Mouse (Mus musculus) forebrain, embryonic 15.5 days (tissue): ENCODE results near the gene Aldh3a2. TPM values are rescaled to one million over a fixed set of nuclear protein-coding genes. Genes with fewer than 3 reads are reported as not detected.
A peak's percentile ranks its signal among the peaks of the same experiment; 100 is the strongest.

ENCODE experiments used
- ATAC-seq: fragments of 200-750 bp; cut with Nextera tagmentation; replicated peaks from 2 replicates; pipeline ENCODE4 v1.8.0; 2017; ENCODE audit warnings: mild to moderate bottlenecking, moderate TSS enrichment, moderate library complexity
- H3K27ac ChIP-seq: fragments of 300-500 bp; sonication (generic); replicated peaks from 2 replicates; pipeline ENCODE4 v1.5.1; 2015; ENCODE audit warnings: mild to moderate bottlenecking, inconsistent platforms
- H3K27me3 ChIP-seq: fragments of 300-500 bp; sonication (generic); 2 replicates; pipeline ENCODE4 v1.6.1; 2015; ENCODE audit warnings: inconsistent platforms
- H3K36me3 ChIP-seq: fragments of 300-500 bp; sonication (generic); 2 replicates; pipeline ENCODE4 v1.6.1; 2015; ENCODE audit warnings: mild to moderate bottlenecking, inconsistent platforms
- H3K4me1 ChIP-seq: fragments of 300-500 bp; sonication (generic); 2 replicates; pipeline ENCODE4 v1.6.1; 2015; ENCODE audit warnings: inconsistent platforms
- H3K4me2 ChIP-seq: fragments of 300-500 bp; sonication (generic); replicated peaks from 2 replicates; pipeline ENCODE4 v1.6.1; 2015; ENCODE audit warnings: mild to moderate bottlenecking, inconsistent platforms
- H3K4me3 ChIP-seq: fragments of 300-500 bp; sonication (generic); 2 replicates; pipeline ENCODE4 v1.5.1; 2015; ENCODE audit warnings: mild to moderate bottlenecking, inconsistent platforms
- H3K9ac ChIP-seq: fragments of 300-500 bp; sonication (generic); replicated peaks from 2 replicates; pipeline ENCODE4 v1.6.1; 2015; ENCODE audit warnings: mild to moderate bottlenecking, inconsistent platforms
- H3K9me3 ChIP-seq: fragments of 300-500 bp; sonication (generic); 2 replicates; pipeline ENCODE4 v1.6.1; 2016; ENCODE audit warnings: inconsistent platforms
- WGBS: fragments of 180-500 bp; shearing (Covaris S2); methylation state at CpG from one replicate; pipeline ENCODE4 v1.1.7; 2015; ENCODE audit warnings: mixed read lengths; 5-methylcytosine and 5-hydroxymethylcytosine counted together
- polyA plus RNA-seq: library from polyadenylated mRNA; unstranded; fragments of >200 nt; fragmentation: Nextera tagmentation; extraction: Ambion mirVana; gene quantifications from 2 replicates; pipeline ENCODE4 v1.2.1, GENCODE M21; 2015

The Aldh3a2 gene
- polyA plus RNA-seq, 1 experiment from 2014 or later = 28.0 TPM

DNA sequence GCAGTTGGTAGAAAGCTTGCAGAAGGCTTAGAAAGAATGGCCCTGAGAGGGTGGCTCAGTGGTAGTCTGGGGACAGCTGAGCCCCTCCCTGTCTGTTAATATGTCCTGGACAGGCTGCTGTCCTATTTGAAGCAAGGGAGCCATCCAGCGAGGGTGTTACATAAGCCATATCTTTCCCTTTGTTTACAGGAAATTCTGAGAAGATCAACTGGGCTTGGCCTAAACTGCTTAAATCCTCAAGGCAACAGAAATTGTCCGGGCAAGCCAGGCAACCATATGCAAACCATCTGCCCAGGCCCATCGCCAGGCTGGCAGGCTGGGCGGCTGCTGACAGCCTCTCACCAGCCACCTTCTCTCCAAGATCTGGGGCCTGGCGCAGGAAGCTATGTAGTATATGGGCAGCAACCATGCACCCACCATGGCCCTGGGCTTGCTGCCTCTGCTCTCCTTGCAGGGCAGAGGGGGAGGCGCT, 41.3 kb downstream of the Aldh3a2 start:
- peak; percentile 73 for ATAC-seq
- WGBS = 62% methylated on average over 6 of the region's 6 CpGs
- peak overlapping the region; percentile 78 for H3K27ac ChIP-seq
- no peaks in the 10 kb centered on the region for H3K27me3 ChIP-seq
- peaks cover 6% of the 10 kb centered on the region for H3K4me1 ChIP-seq
- no peaks in the 10 kb centered on the region for H3K9me3 ChIP-seq
- H3K4me2 ChIP-seq = no peak overlapping the region
- H3K4me3 ChIP-seq = no peak overlapping the region
- H3K9ac ChIP-seq = no peak overlapping the region
- no peaks in the 10 kb centered on the region for H3K36me3 ChIP-seq

DNA sequence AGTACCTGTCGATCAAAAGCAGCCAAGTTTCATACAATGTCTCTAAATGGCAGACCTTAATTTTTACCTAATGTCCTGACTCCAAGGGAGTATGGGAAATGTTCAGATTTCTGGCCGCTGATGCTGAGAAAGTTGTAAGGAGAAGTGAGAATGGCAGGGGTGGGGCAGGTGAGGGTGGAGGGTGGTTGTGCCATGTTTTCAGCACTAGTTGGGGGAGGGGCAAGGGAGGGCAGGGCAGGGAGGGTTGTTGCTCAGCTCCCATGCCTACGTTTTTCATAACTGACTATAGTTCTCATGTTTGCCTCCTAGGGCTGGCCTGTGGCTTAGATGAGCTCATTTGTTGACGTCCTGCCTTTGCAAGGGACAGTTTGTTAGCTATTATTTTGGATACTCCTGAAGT, 41.8 kb downstream of the Aldh3a2 start:
- H3K4me1 ChIP-seq = peaks cover 6% of the 10 kb centered on the region
- WGBS = 75% methylated on average over 4 of the region's 4 CpGs
- no peak overlapping the region for H3K4me3 ChIP-seq
- peak overlapping the region; percentile 78 for H3K27ac ChIP-seq
- H3K4me2 ChIP-seq = no peak overlapping the region
- no peaks in the 10 kb centered on the region for H3K9me3 ChIP-seq
- ATAC-seq = no peak
- H3K9ac ChIP-seq = no peak overlapping the region
- no peaks in the 10 kb centered on the region for H3K36me3 ChIP-seq
- no peaks in the 10 kb centered on the region for H3K27me3 ChIP-seq

- no peaks in the 10 kb centered on the region for H3K27me3 ChIP-seq
- H3K9ac ChIP-seq = no peak overlapping the region
- no peak overlapping the region for H3K27ac ChIP-seq
- no peak overlapping the region for H3K4me2 ChIP-seq
- no peaks in the 10 kb centered on the region for H3K9me3 ChIP-seq
- no peaks in the 10 kb centered on the region for H3K36me3 ChIP-seq
- H3K4me1 ChIP-seq = peaks cover 6% of the 10 kb centered on the region
- no peak for ATAC-seq
- H3K4me3 ChIP-seq = no peak overlapping the region
- 90% methylated on average over 10 of the region's 10 CpGs for WGBS
Observed at GRCm38 (mm10) chr11:61224907-61225306, 42.4 kb downstream of the Aldh3a2 start.

- no peak for ATAC-seq
- Histone ChIP-seq H3K27me3 (no peaks in the 10 kb centered on the region), H3K9me3 (no peaks in the 10 kb centered on the region), H3K27ac (no peak overlapping the region), H3K36me3 (no peaks in the 10 kb centered on the region), H3K4me3 (no peak overlapping the region), H3K4me1 (peaks cover 6% of the 10 kb centered on the region), H3K9ac (no peak overlapping the region), H3K4me2 (no peak overlapping the region)
- 84% methylated on average over 6 of the region's 6 CpGs for WGBS
Observed at GRCm38 (mm10) chr11:61224234-61224744, 43.0 kb downstream of the Aldh3a2 start.

- Histone ChIP-seq H3K9me3 (no peaks in the 10 kb centered on the region), H3K4me3 (no peak overlapping the region), H3K4me2 (no peak overlapping the region), H3K27me3 (no peaks in the 10 kb centered on the region), H3K27ac (no peak overlapping the region), H3K9ac (no peak overlapping the region), H3K36me3 (no peaks in the 10 kb centered on the region), H3K4me1 (peaks cover 6% of the 10 kb centered on the region)
- WGBS = 86% methylated on average over 9 of the region's 9 CpGs
- ATAC-seq = no peak
Observed at GRCm38 (mm10) chr11:61222971-61223745, 44.1 kb downstream of the Aldh3a2 start.

DNA sequence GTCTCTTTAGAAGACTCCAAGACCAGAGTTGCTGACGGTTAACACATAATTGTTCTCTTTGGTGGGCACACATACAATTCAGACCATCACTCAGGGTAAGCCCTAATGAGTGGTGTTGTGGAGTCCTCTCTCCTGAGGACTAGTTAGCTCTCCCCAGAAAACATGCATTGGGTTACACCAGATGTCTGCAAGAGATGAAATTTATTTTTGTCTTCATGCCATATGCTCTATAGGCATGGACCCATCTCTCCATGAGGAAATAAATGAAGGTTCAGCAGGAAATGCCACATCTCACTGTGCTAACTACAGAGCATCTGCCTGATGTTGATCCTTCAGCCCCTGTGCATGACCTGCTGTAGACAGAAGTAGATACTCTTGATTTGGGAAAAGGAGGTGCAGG, 45.3 kb downstream of the Aldh3a2 start:
- Histone ChIP-seq H3K27ac (no peak overlapping the region), H3K4me1 (peaks cover 6% of the 10 kb centered on the region), H3K4me3 (no peak overlapping the region), H3K9ac (no peak overlapping the region), H3K27me3 (no peaks in the 10 kb centered on the region), H3K4me2 (no peak overlapping the region), H3K9me3 (no peaks in the 10 kb centered on the region), H3K36me3 (no peaks in the 10 kb centered on the region)
- no peak for ATAC-seq
- WGBS = 72% methylated on average over 1 of the region's 1 CpGs

GRCm38 (mm10) chr11:61220156-61220881, 46.9 kb downstream of the Aldh3a2 start:
- no peak for ATAC-seq
- no peaks in the 10 kb centered on the region for H3K9me3 ChIP-seq
- WGBS = 75% methylated on average over 9 of the region's 9 CpGs

DNA sequence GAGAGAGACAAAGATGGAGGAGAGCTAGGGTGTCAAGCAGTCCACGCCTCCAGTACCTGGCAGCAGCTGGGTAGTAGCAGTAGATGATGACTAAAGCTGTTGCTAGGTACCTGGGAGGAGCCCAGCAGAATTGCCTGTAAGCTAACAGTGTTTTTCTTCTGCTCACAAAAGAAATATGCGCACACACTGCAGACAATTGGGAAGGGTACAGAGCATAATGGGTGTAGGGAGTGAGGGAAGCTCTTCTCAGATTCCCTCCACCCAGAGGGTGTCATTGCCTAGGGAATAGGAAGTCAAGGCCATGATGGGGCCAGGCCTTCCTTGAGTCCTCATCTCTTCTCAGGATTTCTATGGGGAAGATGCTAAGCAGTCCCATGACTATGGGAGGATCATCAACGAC, 51.3 kb downstream of the Aldh3a2 start:
- 92% methylated on average over 3 of the region's 3 CpGs for WGBS
- Histone ChIP-seq H3K4me2 (no peak overlapping the region), H3K36me3 (no peaks in the 10 kb centered on the region), H3K9me3 (no peaks in the 10 kb centered on the region), H3K27me3 (no peaks in the 10 kb centered on the region), H3K9ac (no peak overlapping the region), H3K4me1 (no peaks in the 10 kb centered on the region), H3K4me3 (no peak overlapping the region), H3K27ac (no peak overlapping the region)
- ATAC-seq = no peak

More at GRCm38 (mm10) chr11:61220156-61220881, 46.9 kb downstream of the Aldh3a2 start:
- no peak overlapping the region for H3K4me3 ChIP-seq
- no peaks in the 10 kb centered on the region for H3K27me3 ChIP-seq
- no peaks in the 10 kb centered on the region for H3K4me1 ChIP-seq
- H3K4me2 ChIP-seq = no peak overlapping the region
- H3K27ac ChIP-seq = no peak overlapping the region
- no peak overlapping the region for H3K9ac ChIP-seq
- no peaks in the 10 kb centered on the region for H3K36me3 ChIP-seq

GRCm38 (mm10) chr11:61212102-61212501, 55.2 kb downstream of the Aldh3a2 start:
- WGBS = 33% methylated on average over 20 of the region's 20 CpGs
- Histone ChIP-seq H3K36me3 (no peaks in the 10 kb centered on the region), H3K9ac (no peak overlapping the region), H3K27me3 (no peaks in the 10 kb centered on the region), H3K4me3 (no peak overlapping the region), H3K27ac (no peak overlapping the region), H3K9me3 (no peaks in the 10 kb centered on the region), H3K4me1 (no peaks in the 10 kb centered on the region), H3K4me2 (no peak overlapping the region)
- ATAC-seq = no peak

DNA sequence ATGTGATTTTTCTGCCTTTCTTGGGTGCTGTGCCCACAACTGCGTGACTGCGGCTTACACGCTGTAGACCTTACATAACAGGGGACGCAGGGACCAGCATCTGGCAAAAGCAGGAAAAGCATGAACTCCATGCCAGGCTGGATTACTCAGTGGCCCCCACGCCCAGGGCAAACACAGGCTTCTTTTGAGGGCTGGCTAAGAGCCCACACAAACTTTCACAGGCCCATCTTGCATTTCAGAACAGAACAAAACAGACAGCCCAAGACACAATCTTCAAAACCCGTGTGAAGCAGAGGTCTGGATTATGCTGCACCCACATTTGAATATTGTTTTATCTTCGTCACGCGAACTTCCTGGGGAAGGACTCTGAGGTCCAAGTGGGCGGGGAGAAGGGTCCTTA, 58.9 kb downstream of the Aldh3a2 start:
- H3K36me3 ChIP-seq = no peaks in the 10 kb centered on the region
- no peak for ATAC-seq
- H3K4me2 ChIP-seq = no peak overlapping the region
- no peak overlapping the region for H3K27ac ChIP-seq
- H3K9ac ChIP-seq = no peak overlapping the region
- H3K4me3 ChIP-seq = no peak overlapping the region
- H3K9me3 ChIP-seq = no peaks in the 10 kb centered on the region
- H3K27me3 ChIP-seq = no peaks in the 10 kb centered on the region
- H3K4me1 ChIP-seq = no peaks in the 10 kb centered on the region
- WGBS = 79% methylated on average over 10 of the region's 10 CpGs

GRCm38 (mm10) chr11:61207487-61208246, 59.6 kb downstream of the Aldh3a2 start, which contains the start of gene Aldh3a1:
Gene Aldh3a1, plus strand, starts transcription at chr11:61207537.
- no peak within 1 kb of the TSS for H3K27ac ChIP-seq
- H3K4me1 ChIP-seq = no peaks in the 10 kb centered on the region
- H3K27me3 ChIP-seq = no peaks in the 10 kb centered on the region
- no peak for ATAC-seq
- no peak within 1 kb of the TSS for H3K4me2 ChIP-seq
- 77% methylated on average over 10 of the region's 10 CpGs for WGBS
- no peak within 1 kb of the TSS for H3K9ac ChIP-seq
- no peaks in the 10 kb centered on the region for H3K9me3 ChIP-seq
- H3K4me3 ChIP-seq = no peak within 1 kb of the TSS
- H3K36me3 ChIP-seq = no peaks in the 10 kb centered on the region

GRCm38 (mm10) chr11:61206136-61206535, 61.1 kb downstream of the Aldh3a2 start:
- Histone ChIP-seq H3K4me3 (no peak overlapping the region), H3K9ac (no peak overlapping the region), H3K4me2 (no peak overlapping the region), H3K27me3 (no peaks in the 10 kb centered on the region), H3K4me1 (no peaks in the 10 kb centered on the region), H3K36me3 (no peaks in the 10 kb centered on the region), H3K9me3 (no peaks in the 10 kb centered on the region), H3K27ac (no peak overlapping the region)
- no peak for ATAC-seq
- WGBS = 99% methylated on average over 3 of the region's 3 CpGs
